Mouse (Mus musculus): ENCODE data around the gene Gpr180. TPM values are rescaled to one million over a fixed set of nuclear protein-coding genes. Genes with fewer than 3 reads are reported as not detected.
"Not testable (repeated sequence)": the region's sequence is repeated elsewhere in the genome, so short reads cannot be mapped to it uniquely, and the experiment has no call there.

The Gpr180 gene
- polyA plus RNA-seq (2015; fragmentation: Nextera tagmentation; extraction: Ambion mirVana) = 12.0 and 13.1 TPM in 2 replicates

- H3K4me1 ChIP-seq (replicated peaks) = peaks cover 34% of the 10 kb centered on the region
- H3K9ac ChIP-seq = peak within 1 kb of the TSS; percentile 64
- H3K27me3 ChIP-seq = no peaks in the 10 kb centered on the region
- peaks cover 16% of the 10 kb centered on the region; the same call in 1 of the 2 replicates for H3K36me3 ChIP-seq (replicated peaks)
- H3K4me2 ChIP-seq = peak within 1 kb of the TSS; percentile 93
- H3K27ac ChIP-seq (replicated peaks) = no peak within 1 kb of the TSS; the same call in none of the 2 replicates
- ATAC-seq (ENCODE audit: insufficient read depth) = peak; percentile 90
- H3K9me3 ChIP-seq (replicated peaks) = no peaks in the 10 kb centered on the region
- under 1% methylated on average over 74 of the region's 77 CpGs for WGBS (ENCODE audit: insufficient replicate concordance)
- peak within 1 kb of the TSS; percentile 70 for H3K4me3 ChIP-seq (replicated peaks)
These were observed at the start of gene Gpr180 for GRCm38 (mm10) chr14:118136744-118137452. Gpr180 (plus strand) TSS chr14:118137158.

GRCm38 (mm10) chr14:118088437-118089207 is 48.3 kb upstream of the Gpr180 start:
- Histone ChIP-seq H3K9ac (peak overlapping the region; percentile 52), H3K27ac (replicated peaks) (peak overlapping the region; percentile 61; the same call in 1 of the 2 replicates), H3K4me2 (peak overlapping the region; percentile 80), H3K4me1 (replicated peaks) (peaks cover 17% of the 10 kb centered on the region), H3K9me3 (replicated peaks) (no peaks in the 10 kb centered on the region), H3K4me3 (replicated peaks) (peak overlapping the region; percentile 70), H3K27me3 (no peaks in the 10 kb centered on the region; the same call in 1 of the 2 replicates), H3K36me3 (replicated peaks) (no peaks in the 10 kb centered on the region)
- 10% methylated on average over 22 of the region's 22 CpGs for WGBS (ENCODE audit: insufficient replicate concordance)
- ATAC-seq (ENCODE audit: insufficient read depth) = peak; percentile 61

- Histone ChIP-seq H3K27me3 (no peaks in the 10 kb centered on the region; the same call in 1 of the 2 replicates), H3K4me3 (replicated peaks) (peak overlapping the region; percentile 70), H3K4me2 (peak overlapping the region; percentile 80), H3K9ac (peak overlapping the region; percentile 52), H3K4me1 (replicated peaks) (peaks cover 17% of the 10 kb centered on the region), H3K36me3 (replicated peaks) (no peaks in the 10 kb centered on the region), H3K9me3 (replicated peaks) (no peaks in the 10 kb centered on the region), H3K27ac (replicated peaks) (peak overlapping the region; percentile 61)
- WGBS (ENCODE audit: insufficient replicate concordance) = under 1% methylated on average over 44 of the region's 44 CpGs
- ATAC-seq (ENCODE audit: insufficient read depth) = peak; percentile 77
These were observed 47.6 kb upstream of the Gpr180 start for GRCm38 (mm10) chr14:118089215-118089805.

GRCm38 (mm10) chr14:118089806-118090392 is 47.1 kb upstream of the Gpr180 start:
- Histone ChIP-seq H3K4me3 (replicated peaks) (peak overlapping the region; percentile 70), H3K27ac (replicated peaks) (no peak overlapping the region), H3K36me3 (replicated peaks) (no peaks in the 10 kb centered on the region), H3K27me3 (no peaks in the 10 kb centered on the region; the same call in 1 of the 2 replicates), H3K9ac (peak overlapping the region; percentile 52), H3K4me2 (peak overlapping the region; percentile 80), H3K9me3 (replicated peaks) (no peaks in the 10 kb centered on the region), H3K4me1 (replicated peaks) (peaks cover 17% of the 10 kb centered on the region)
- peak; percentile 46 for ATAC-seq (ENCODE audit: insufficient read depth)
- WGBS (ENCODE audit: insufficient replicate concordance) = 2% methylated on average over 18 of the region's 18 CpGs

- no peak for ATAC-seq (ENCODE audit: insufficient read depth)
- Histone ChIP-seq H3K9me3 (replicated peaks) (no peaks in the 10 kb centered on the region), H3K27me3 (no peaks in the 10 kb centered on the region), H3K4me1 (replicated peaks) (no peaks in the 10 kb centered on the region; the same call in 1 of the 2 replicates), H3K4me3 (replicated peaks) (no peak overlapping the region), H3K4me2 (no peak overlapping the region), H3K27ac (replicated peaks) (no peak overlapping the region), H3K36me3 (replicated peaks) (no peaks in the 10 kb centered on the region), H3K9ac (no peak overlapping the region)
- 35% methylated on average over 2 of the region's 2 CpGs for WGBS (ENCODE audit: insufficient replicate concordance)
These were observed 38.7 kb upstream of the Gpr180 start for GRCm38 (mm10) chr14:118098265-118098664.

GRCm38 (mm10) chr14:118101227-118101990 is 35.5 kb upstream of the Gpr180 start:
- WGBS (ENCODE audit: insufficient replicate concordance) = 61% methylated on average over 14 of the region's 14 CpGs
- Histone ChIP-seq H3K27ac (replicated peaks) (no peak overlapping the region), H3K27me3 (no peaks in the 10 kb centered on the region), H3K9me3 (replicated peaks) (no peaks in the 10 kb centered on the region), H3K4me2 (no peak overlapping the region), H3K36me3 (replicated peaks) (no peaks in the 10 kb centered on the region), H3K4me3 (replicated peaks) (no peak overlapping the region), H3K4me1 (replicated peaks) (no peaks in the 10 kb centered on the region; the same call in 1 of the 2 replicates), H3K9ac (no peak overlapping the region)
- ATAC-seq (ENCODE audit: insufficient read depth) = no peak

- not testable (repeated sequence) for H3K4me2 ChIP-seq; H3K4me3 ChIP-seq (replicated peaks); H3K9me3 ChIP-seq (replicated peaks); H3K9ac ChIP-seq; H3K4me1 ChIP-seq (replicated peaks); H3K27me3 ChIP-seq; H3K27ac ChIP-seq (replicated peaks); ATAC-seq (ENCODE audit: insufficient read depth)
- 72% methylated on average over 2 of the region's 2 CpGs for WGBS (ENCODE audit: insufficient replicate concordance)
- peaks cover 11% of the 10 kb centered on the region for H3K36me3 ChIP-seq (replicated peaks)
These were observed 29.5 kb upstream of the Gpr180 start for GRCm38 (mm10) chr14:118107479-118107878.

GRCm38 (mm10) chr14:118113116-118113515 is 23.8 kb upstream of the Gpr180 start:
- H3K4me2 ChIP-seq = no peak overlapping the region
- H3K9ac ChIP-seq = no peak overlapping the region
- no peak overlapping the region for H3K4me3 ChIP-seq (replicated peaks)
- H3K27me3 ChIP-seq = no peaks in the 10 kb centered on the region
- ATAC-seq (ENCODE audit: insufficient read depth) = no peak
- no peak overlapping the region for H3K27ac ChIP-seq (replicated peaks)
- H3K9me3 ChIP-seq (replicated peaks) = no peaks in the 10 kb centered on the region
- H3K36me3 ChIP-seq (replicated peaks) = peaks cover 56% of the 10 kb centered on the region
- WGBS (ENCODE audit: insufficient replicate concordance) = 76% methylated on average over 6 of the region's 6 CpGs
- no peaks in the 10 kb centered on the region for H3K4me1 ChIP-seq (replicated peaks)

- no peak overlapping the region for H3K4me3 ChIP-seq (replicated peaks)
- ATAC-seq (ENCODE audit: insufficient read depth) = no peak
- H3K36me3 ChIP-seq (replicated peaks) = peaks cover 73% of the 10 kb centered on the region
- H3K4me1 ChIP-seq (replicated peaks) = no peaks in the 10 kb centered on the region
- H3K27me3 ChIP-seq = no peaks in the 10 kb centered on the region
- H3K4me2 ChIP-seq = no peak overlapping the region
- no peak overlapping the region for H3K9ac ChIP-seq
- no peaks in the 10 kb centered on the region for H3K9me3 ChIP-seq (replicated peaks)
- WGBS (ENCODE audit: insufficient replicate concordance) = 48% methylated on average over 5 of the region's 5 CpGs
- no peak overlapping the region for H3K27ac ChIP-seq (replicated peaks)
These were observed 12.8 kb upstream of the Gpr180 start for GRCm38 (mm10) chr14:118124129-118124528.

- Histone ChIP-seq H3K4me2 (no peak overlapping the region), H3K27me3 (no peaks in the 10 kb centered on the region), H3K36me3 (replicated peaks) (peaks cover 68% of the 10 kb centered on the region), H3K4me1 (replicated peaks) (no peaks in the 10 kb centered on the region), H3K4me3 (replicated peaks) (no peak overlapping the region), H3K27ac (replicated peaks) (no peak overlapping the region), H3K9me3 (replicated peaks) (no peaks in the 10 kb centered on the region), H3K9ac (no peak overlapping the region)
- WGBS (ENCODE audit: insufficient replicate concordance) = 75% methylated on average over 4 of the region's 4 CpGs
- no peak for ATAC-seq (ENCODE audit: insufficient read depth)
These were observed 12.2 kb upstream of the Gpr180 start for GRCm38 (mm10) chr14:118124771-118125170.
